Mouse (Mus musculus) olfactory bulb, adult 2 months (tissue): Measurements from ENCODE around the gene Unc119b. TPM values are rescaled to one million over a fixed set of nuclear protein-coding genes. Genes with fewer than 3 reads are reported as not detected.

ENCODE experiments used
- H3K27ac ChIP-seq: fragments of 200-500 bp; 2 replicates; pipeline ENCODE4 v1.5.1; 2012; ENCODE audit warnings: low read depth, low read length; ENCODE audit not compliant: insufficient read depth
- H3K4me1 ChIP-seq: fragments of 200-500 bp; 2 replicates; pipeline ENCODE4 v1.6.1; 2012; ENCODE audit warnings: low read length; ENCODE audit not compliant: control insufficient read depth, insufficient read depth
- H3K4me3 ChIP-seq: fragments of 200-500 bp; 2 replicates; pipeline ENCODE4 v1.5.1; 2012; ENCODE audit warnings: mild to moderate bottlenecking, low read depth, low read length, moderate library complexity; ENCODE audit not compliant: insufficient read depth
- CTCF ChIP-seq: fragments of 200-500 bp; IDR thresholded peaks from 2 replicates; pipeline ENCODE4 v1.5.1; 2012; ENCODE audit warnings: low read depth, mild to moderate bottlenecking, low read length, moderate library complexity; ENCODE audit not compliant: insufficient read depth
- POLR2A ChIP-seq: fragments of 200-500 bp; IDR thresholded peaks from 2 replicates; pipeline ENCODE4 v1.6.1; 2012; ENCODE audit warnings: mild to moderate bottlenecking, low read depth, low read length, moderate library complexity; ENCODE audit not compliant: insufficient read depth
- WGBS: fragments of 180-500 bp; shearing (Covaris S2); methylation state at CpG from one replicate; pipeline ENCODE4 v1.1.7; 2018; 5-methylcytosine and 5-hydroxymethylcytosine counted together
- polyA plus RNA-seq: library from polyadenylated mRNA; stranded (reverse); fragments of >200 nt; gene quantifications from 2 replicates; pipeline ENCODE4 v1.2.4, GENCODE M21; 2012; ENCODE audit warnings: low replicate concordance; ENCODE audit not compliant: missing spikeins, insufficient read depth, insufficient read length

Unc119b gene
- polyA plus RNA-seq, 1 experiment: not detected

DNA sequence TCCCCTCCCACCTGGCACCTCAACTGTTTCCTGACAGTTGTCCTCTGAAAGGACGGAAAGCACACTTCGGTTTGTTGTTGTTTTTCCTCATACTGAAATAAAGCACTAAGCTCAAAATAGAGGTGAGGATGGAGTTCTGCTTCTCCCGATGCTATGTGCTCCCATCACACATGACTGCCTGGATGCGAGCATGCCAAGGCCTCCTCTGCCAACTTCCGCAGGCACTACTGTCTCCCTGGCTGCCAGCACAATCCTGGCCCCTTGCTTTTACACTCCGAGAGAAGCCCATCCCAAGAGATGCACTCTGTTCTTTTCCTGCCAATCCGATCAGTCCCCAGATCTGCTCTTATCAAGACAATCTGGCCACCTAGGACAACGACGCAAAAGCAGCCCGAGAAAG is 8.8 kb upstream of the Unc119b start:
- 53% methylated on average over 10 of the region's 10 CpGs for WGBS
- H3K4me1 ChIP-seq: peaks cover 29% of the 10 kb centered on the region
- H3K4me3 ChIP-seq: no peak overlapping the region
- H3K27ac ChIP-seq: no peak overlapping the region
- no peak for TF ChIP-seq POLR2A
- TF ChIP-seq CTCF: no peak

DNA sequence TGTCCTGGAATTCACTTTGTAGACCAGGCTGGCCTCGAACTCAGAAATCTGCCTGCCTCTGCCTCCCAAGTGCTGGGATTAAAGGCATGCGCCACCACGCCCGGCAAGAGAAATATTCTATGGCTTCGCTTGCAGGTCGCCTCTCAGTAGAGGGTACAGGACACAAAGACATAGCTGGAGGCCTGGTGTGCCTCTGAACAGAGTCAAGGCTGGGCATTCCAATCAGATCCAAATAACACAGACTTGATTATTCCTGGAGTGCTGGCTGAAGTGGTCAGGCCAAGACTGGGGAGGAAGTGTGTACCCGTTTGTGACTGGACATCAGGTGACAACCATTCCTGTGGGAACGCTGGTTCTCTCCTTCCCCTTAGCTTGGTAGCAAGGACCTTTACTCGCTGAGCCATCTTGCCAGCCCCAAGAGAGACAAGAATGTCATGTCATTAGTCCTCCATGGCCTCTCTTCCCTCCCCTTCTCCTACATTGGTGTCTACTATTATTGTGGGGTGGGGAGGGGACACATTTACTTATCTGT is 7.5 kb upstream of the Unc119b start:
- no peak overlapping the region for H3K27ac ChIP-seq
- TF ChIP-seq POLR2A: no peak
- TF ChIP-seq CTCF: no peak
- no peak overlapping the region for H3K4me3 ChIP-seq
- 88% methylated on average over 9 of the region's 9 CpGs for WGBS
- peaks cover 29% of the 10 kb centered on the region for H3K4me1 ChIP-seq

DNA sequence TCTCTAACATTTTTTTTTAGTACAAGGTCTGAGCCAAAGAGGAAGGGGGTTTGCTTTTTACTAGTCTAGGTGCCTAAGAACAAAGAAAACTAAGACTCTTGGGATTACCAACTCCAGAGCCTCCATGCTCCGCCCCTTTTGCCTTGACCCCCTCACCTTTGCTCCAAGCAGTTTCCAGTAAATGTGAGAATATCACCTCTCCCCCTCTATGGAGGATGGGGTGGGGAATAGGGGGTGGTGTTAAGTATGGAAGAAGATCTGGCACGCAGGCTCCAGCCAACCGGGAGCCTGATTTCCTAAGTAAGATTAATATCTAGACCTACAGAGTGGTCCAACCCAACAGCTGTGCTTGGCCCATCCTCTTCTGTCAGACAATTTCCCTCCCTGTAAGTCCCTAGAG is 6.0 kb upstream of the Unc119b start:
- WGBS: 74% methylated on average over 3 of the region's 3 CpGs
- TF ChIP-seq POLR2A (no peak), CTCF (no peak)
- no peak overlapping the region for H3K27ac ChIP-seq
- no peak overlapping the region for H3K4me3 ChIP-seq
- H3K4me1 ChIP-seq: peaks cover 25% of the 10 kb centered on the region

DNA sequence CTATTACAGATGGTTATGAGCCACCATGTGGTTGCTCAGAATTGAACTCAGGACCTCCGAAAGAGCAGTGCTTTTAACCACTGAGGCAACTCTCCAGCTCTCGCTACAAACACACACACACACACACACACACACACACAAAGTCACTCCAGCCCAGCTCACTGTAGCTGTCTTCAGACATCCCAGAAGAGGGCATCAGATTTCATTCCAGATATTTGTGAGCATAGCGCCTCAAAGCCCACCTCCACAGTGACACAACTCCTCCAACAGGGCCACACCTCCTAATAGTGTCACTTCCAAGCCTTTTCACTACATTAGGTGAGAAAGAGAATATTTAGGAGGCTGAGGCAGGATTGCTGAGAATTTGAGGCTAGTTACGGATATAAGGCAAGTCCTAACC is 4.3 kb upstream of the Unc119b start:
- TF ChIP-seq POLR2A: no peak
- no peak for TF ChIP-seq CTCF
- Histone ChIP-seq H3K27ac (no peak overlapping the region), H3K4me3 (no peak overlapping the region), H3K4me1 (peaks cover 12% of the 10 kb centered on the region)
- 87% methylated on average over 4 of the region's 4 CpGs for WGBS

DNA sequence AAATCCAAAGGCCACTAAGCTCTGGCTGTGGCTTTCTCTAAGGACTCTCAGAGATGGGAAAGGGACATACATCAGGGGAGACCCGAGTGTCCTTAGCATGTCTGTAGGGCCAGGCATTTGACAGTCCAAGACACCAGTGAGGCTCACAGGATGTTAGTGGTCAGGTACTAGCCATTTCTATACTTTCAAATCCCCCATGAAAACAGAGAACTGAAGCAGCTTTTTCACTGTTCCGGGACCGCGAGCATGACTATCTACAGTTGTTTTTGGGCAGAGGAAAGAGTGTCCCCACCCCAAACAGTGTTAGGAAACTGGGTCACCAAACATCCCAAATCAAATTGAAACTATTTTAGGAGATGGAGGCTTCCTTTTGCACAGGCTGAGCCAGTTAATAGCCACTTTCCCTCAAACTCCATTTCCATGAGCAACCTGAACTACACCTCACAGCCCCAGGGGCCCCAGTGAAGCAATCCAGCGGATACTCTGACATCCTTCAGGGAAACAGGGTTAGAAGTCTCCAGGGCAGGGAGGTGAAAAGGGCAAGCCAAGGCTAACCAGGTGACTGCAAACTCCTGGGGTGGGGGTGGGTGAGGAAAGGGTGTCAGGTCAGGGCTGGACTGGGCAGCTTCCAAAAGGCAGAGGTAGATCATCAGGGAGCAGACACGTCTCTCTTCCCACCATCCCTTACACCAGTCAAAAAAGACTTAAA is 1.3 kb downstream of the Unc119b start:
- Histone ChIP-seq H3K27ac (no peak overlapping the region), H3K4me1 (peaks cover 11% of the 10 kb centered on the region), H3K4me3 (peak overlapping the region; percentile 75)
- WGBS: 41% methylated on average over 6 of the region's 6 CpGs
- TF ChIP-seq POLR2A: no peak
- TF ChIP-seq CTCF: no peak

DNA sequence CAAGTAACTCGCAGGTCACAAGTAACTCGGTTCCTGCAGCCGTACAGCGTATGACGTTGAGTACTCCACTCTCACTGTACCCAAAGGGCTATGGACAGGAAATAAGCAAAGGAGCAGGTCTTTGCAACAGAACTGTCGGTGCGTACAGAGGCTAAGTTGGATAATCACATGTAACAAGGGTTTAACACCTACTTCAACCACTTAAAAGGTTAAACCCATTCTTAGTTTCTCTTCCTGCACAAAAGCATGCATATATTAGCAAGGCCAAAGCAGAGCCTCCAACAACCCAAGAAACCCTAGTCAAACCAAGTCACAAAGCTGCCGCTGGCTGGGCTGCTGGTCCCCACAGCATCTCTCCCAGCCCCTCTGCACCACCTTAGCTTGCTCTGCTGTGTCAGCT is 2.3 kb downstream of the Unc119b start:
- TF ChIP-seq POLR2A (no peak), CTCF (no peak)
- no peak overlapping the region for H3K4me3 ChIP-seq
- no peak overlapping the region for H3K27ac ChIP-seq

DNA sequence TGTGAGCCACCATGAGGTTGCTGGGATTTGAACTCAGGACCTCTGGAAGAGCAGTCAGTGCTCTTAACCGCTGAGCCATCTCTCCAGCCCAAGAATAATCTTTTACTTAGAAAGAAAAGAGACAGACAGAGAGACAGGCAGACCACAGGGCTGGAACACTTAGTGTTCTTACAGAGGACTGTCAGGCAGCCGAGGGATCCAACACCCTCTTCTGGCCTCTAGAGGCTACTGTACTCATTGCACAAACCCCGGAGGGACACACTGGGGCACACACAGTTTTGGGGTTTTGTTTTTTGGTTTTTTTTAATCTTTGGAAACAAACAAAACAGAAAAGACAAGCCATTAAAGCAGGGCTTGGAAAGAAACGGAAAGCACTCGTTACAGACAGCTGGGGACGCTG is 5.4 kb downstream of the Unc119b start:
- no peak overlapping the region for H3K27ac ChIP-seq
- TF ChIP-seq CTCF (no peak), POLR2A (no peak)
- WGBS: 81% methylated on average over 6 of the region's 6 CpGs
- H3K4me3 ChIP-seq: no peak overlapping the region
- H3K4me1 ChIP-seq: peaks cover 24% of the 10 kb centered on the region

More for the DNA sequence above, 2.3 kb downstream of the Unc119b start:
- WGBS: 89% methylated on average over 8 of the region's 8 CpGs
- peaks cover 11% of the 10 kb centered on the region for H3K4me1 ChIP-seq

DNA sequence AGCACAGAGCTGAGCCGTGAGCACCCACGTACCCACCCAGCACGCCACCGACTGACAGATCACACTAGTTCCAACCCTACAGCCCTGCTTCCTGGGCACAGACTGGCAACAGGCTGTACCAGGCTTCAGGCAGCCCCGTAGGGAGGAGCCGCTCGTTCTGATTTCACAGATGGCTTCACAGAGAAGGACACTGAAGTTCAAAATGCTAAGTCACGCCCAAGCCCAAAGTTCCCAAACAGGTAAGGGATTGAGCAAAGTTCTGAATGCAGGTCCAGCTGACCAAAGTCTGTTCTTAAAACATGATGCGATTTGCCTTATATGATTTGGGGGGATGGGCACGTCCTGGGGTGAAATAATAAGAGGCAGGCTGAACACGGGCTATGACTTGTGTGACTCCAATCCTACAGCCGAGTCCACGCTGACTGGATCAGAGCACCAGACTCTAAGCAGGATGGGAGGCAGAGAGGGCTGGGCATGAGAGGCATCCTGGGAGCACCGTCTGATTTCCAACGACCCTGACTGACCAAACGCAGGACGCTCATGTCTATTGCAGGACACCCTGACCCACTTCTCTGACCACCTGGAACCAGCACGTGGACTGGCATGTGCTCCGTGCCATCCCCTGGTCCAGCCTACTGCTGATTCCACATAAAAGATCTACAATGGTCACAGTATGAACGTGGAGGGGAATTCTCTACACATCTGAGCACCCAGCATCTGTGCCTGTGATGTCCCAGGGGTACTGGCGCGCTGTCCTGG is 7.2 kb downstream of the Unc119b start:
- TF ChIP-seq POLR2A: no peak
- TF ChIP-seq CTCF: no peak
- WGBS: 92% methylated on average over 22 of the region's 22 CpGs
- H3K27ac ChIP-seq: no peak overlapping the region
- peaks cover 15% of the 10 kb centered on the region for H3K4me1 ChIP-seq
- no peak overlapping the region for H3K4me3 ChIP-seq

DNA sequence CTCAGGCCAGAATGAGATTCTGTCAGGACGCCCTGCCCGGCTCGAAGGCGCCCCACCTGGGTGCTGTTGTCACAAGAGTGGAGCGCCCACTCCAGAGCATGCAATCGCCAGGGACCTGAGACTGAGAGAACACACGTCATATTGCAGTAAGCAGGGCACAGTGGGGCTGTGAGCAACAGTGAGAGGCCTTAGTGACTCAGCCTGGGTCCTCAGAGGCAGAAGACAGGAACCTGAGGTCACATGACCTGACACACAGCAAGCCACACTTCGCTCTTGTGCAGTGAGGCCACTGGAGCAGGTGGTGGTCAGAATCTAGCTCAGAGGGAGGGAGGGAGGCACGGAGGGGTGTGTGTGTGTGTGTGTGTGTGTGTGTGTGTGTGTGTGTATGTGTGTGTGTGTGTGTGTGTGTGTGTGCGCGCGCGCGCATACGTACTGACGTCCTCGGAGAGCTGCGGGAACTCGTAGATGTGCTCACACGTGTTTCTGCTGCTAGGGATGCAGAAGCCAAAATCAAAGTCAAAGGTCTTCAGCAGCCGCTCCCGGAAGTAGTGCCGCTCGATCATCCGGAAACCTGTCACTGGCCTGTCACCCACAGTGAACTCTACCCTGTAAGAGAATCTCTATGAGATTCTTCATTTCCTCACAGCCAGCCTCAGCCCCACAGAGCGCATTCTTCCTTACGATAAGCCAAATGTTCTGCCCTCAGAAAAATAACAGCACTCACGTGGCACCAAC is 8.0 kb downstream of the Unc119b start:
- H3K4me1 ChIP-seq: peaks cover 14% of the 10 kb centered on the region
- no peak overlapping the region for H3K4me3 ChIP-seq
- TF ChIP-seq CTCF: no peak
- no peak for TF ChIP-seq POLR2A
- H3K27ac ChIP-seq: no peak overlapping the region
- 89% methylated on average over 28 of the region's 28 CpGs for WGBS
